Mouse (Mus musculus) bone marrow, adult 2 months (tissue): ENCODE results near the gene Naip1.

ENCODE experiments used
- CTCF ChIP-seq: fragments of 200-500 bp; IDR thresholded peaks from 2 replicates; pipeline ENCODE4 v1.5.1; 2011; ENCODE audit warnings: low read length, control low read depth; ENCODE audit not compliant: control insufficient read depth, insufficient read depth
- POLR2A ChIP-seq: fragments of 200-500 bp; IDR thresholded peaks from 2 replicates; pipeline ENCODE4 v1.6.1; 2011; ENCODE audit warnings: low read depth, mild to moderate bottlenecking, control low read depth, low read length, borderline replicate concordance; ENCODE audit not compliant: control insufficient read depth

DNA sequence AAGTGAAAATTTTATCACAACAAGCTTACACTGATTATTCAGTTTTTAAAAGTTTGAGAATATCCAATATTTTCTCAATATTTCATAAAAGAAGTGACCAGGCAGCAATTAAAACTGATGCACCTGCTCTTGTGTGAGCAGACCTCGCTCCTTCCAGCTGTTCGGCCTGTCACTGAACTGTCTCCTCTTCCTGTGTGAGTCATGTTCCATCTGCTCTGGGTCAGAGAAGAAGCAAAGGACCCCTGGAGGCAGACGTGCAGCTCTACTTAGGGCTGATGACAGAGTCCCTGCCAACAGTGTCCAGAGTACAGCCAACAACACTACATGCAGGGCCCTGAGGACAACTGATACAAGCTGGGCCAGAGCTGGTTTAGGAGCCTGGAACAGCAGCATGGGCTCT, 12.6 kb downstream of the Naip1 start:
- TF ChIP-seq CTCF (no peak), POLR2A (no peak)
